Mouse (Mus musculus): ENCODE results near the gene Slpi.

Slpi gene

DNA sequence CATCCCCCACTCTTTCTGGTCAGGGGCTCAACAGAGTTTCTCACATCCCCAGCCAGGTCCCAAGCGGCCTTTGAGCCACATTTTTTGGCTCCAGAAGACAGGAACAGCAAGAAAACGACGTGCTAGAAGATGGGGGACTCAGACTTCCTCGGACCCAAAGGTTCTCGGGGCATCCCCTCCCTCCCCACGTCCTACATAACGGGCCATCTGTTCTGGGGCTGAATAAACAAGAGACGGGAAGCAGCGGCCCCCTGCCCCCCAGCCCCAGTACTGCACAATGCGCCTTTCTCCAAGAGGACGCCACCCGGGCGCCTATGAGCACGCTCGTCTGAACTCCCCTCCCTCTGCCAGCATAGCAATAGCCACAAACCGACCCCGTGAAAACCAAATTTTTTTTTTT lies at the start of gene Slpi:
TSS of gene Slpi (minus strand) at position 76 of the 400 bp plus-strand sequence.
- DNase-seq (ENCODE audit: extremely low spot score, low read depth, low spot score): no peak

GRCm38 (mm10) chr2:164438257-164438656 lies 49.4 kb upstream of the Slpi start:
- no peak for DNase-seq (ENCODE audit: extremely low spot score, low read depth, low spot score)

DNA sequence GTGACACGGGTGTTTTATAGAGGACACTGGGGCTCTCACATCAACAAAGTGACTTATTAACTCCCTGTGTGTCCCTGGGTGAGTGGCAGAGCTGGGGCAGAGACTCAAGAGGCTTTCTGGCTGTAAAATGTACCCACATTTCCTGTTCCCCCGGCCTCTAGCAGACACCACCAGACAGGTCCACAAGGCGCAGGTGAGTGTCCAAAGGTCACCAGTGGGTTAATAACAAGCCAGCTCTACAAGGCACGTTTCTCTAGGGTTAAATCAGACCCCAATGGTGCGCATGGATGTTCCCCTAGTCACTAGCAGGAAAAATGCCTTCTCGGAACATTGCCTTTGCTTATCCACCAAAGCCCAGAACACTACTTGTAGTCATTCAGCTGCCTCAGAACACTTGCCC lies 48.8 kb upstream of the Slpi start:
- DNase-seq (ENCODE audit: extremely low spot score, low read depth, low spot score): no peak

GRCm38 (mm10) chr2:164436961-164437360 lies 48.1 kb upstream of the Slpi start:
- no peak for DNase-seq (ENCODE audit: extremely low spot score, low read depth, low spot score)

DNA sequence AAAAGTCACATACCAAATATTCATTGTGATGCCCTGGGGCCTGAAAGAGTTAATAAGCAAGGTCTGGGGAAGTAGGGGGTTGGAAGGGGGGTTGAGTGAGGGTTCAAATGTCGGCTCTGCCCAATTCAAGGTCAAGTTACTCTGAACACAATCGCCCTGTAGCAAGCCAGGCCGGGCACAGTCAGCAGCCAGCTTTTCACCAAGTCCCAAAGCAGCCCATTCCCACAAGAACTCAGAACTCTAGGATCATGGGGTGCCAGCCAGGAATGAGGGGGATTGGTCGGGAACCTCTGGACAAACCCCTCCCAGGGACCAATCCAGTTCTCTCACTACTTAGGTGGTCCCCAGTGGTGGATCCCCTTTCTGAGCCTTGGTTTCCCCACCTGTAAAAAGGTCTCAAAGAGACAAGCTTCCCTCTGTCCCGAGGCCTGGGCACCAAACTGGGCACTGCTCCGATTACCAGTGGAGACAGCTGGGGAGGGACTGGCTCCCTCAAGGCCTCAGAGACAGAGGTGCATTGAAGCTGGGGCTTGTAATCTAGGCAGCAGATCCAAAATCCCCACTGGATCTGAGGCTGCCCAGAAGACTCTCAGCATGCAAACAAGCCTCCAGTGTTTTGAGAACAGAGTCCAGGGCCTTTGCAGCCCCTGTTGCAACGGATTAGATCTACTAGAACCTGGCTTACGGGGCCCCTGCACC lies 47.5 kb upstream of the Slpi start:
- no peak for DNase-seq (ENCODE audit: extremely low spot score, low read depth, low spot score)

GRCm38 (mm10) chr2:164435216-164436090 lies 46.6 kb upstream of the Slpi start:
- DNase-seq (ENCODE audit: extremely low spot score, low read depth, low spot score): no peak

- DNase-seq (ENCODE audit: extremely low spot score, low read depth, low spot score): no peak
Observed at GRCm38 (mm10) chr2:164434681-164435080, 45.8 kb upstream of the Slpi start.

DNA sequence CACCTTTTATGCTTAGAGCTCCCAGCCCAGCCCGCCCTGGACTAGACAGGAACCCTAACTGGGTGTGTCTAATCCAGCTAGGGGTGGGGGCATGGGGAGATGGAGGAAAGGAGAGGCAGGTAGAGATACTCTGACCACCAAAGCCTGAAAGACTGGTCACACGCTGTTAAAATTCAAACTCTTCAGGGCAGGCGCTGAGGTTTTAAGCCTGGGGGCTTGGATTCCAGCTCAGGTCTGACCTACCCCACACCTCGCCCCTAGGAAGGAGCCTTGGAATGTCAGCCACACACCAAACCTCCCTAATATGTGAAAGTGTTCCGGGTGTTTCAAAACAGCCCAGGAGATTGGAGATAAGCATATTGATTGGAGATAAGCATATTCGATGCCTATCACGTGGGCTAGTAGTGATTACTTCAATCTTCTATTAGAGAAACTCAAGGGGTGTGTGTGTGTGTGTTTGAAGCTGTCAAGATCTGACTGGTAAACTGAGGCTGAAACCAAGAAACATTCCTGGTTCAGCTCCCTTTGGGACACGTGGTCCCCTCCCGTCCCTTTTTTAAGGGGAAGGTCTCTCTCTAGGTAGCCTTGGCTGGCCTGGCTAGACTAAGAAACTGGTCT lies 44.5 kb upstream of the Slpi start:
- DNase-seq (ENCODE audit: extremely low spot score, low read depth, low spot score): no peak

- no peak for DNase-seq (ENCODE audit: extremely low spot score, low read depth, low spot score)
Observed at GRCm38 (mm10) chr2:164432541-164433191, 43.8 kb upstream of the Slpi start.

DNA sequence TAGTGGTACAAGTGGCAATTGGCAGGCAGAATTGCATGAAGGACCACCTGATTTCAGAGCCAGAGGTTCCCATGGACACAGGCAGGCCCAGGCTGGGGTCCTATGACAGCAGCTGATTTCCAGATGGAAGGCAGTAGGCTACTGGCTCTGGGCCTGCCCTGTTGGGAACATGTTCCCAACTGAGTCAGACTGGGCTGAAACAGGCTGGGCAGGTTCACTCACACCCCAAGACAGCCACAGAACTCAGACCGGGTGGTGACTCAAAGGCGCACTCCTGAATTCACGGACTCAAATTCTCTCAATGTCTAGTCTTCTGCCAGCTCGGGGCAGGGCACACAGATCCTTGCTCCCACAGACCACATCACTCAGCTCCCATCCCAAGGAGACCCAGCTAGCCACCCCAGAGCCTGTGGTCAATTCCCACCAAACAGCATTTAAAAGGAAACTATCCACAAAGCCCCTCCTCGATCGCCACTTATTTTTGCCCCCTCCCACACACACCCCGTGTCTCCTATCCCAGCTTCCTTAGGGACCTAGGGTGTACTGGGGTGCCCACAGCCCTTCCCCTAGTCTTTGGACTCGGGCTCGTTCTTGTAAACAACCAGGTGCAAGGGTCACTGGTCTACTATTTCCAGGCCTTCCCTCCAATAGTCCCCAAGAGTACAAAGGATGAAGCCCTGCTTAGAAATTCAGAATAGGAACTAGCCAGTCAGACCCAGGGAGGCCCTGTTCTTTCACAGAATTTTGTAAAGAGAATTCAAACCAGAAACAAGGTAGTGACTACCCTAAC lies 43.0 kb upstream of the Slpi start:
- DNase-seq (ENCODE audit: extremely low spot score, low read depth, low spot score): no peak

- DNase-seq (ENCODE audit: extremely low spot score, low read depth, low spot score): no peak
Observed at GRCm38 (mm10) chr2:164430697-164431096, 41.8 kb upstream of the Slpi start.

GRCm38 (mm10) chr2:164429881-164430615 lies 41.2 kb upstream of the Slpi start:
- DNase-seq (ENCODE audit: extremely low spot score, low read depth, low spot score): no peak

DNA sequence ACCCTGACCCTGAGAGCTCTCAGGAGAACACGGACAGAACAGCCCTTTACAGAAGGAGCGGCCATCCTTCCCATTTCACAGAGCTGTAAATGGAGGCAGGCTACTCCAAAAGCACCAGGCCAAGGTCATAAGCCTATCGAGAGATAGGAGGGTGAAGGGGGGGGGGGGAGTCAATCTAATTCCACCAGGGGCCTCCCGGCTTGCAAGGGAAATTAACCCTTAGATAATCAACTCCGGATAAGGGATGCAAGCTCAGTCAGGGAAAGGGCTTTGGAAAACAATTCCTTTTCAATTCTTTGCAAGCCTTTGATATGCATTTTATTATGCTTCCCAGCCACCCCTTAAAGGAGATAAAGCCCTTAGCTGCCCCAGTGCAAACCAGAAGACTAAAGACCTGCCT lies 39.6 kb upstream of the Slpi start:
- DNase-seq (ENCODE audit: extremely low spot score, low read depth, low spot score): no peak

DNA sequence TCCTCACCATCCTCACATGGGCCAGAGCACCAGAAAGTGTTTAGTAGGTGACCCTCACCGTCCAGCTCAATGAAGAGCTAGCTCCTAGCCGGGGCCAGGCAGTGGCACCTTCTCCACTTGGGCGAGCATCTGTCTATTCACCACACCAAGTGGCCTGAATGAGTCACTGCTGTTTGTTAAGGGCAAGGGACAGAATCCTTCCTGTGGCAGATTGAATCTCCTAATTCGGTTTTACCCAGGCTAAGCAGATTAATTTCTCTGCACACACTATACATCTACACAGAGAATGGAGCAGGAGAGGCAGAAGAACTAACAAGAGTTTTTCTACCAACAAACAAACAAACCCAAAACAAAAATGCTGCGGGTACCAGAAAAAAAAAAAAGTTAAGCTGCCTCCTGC lies 38.1 kb upstream of the Slpi start:
- no peak for DNase-seq (ENCODE audit: extremely low spot score, low read depth, low spot score)

- DNase-seq (ENCODE audit: extremely low spot score, low read depth, low spot score): no peak
Observed at GRCm38 (mm10) chr2:164426121-164426520, 37.2 kb upstream of the Slpi start.

- DNase-seq (ENCODE audit: extremely low spot score, low read depth, low spot score): no peak
Observed at GRCm38 (mm10) chr2:164425401-164425800, 36.5 kb upstream of the Slpi start.

DNA sequence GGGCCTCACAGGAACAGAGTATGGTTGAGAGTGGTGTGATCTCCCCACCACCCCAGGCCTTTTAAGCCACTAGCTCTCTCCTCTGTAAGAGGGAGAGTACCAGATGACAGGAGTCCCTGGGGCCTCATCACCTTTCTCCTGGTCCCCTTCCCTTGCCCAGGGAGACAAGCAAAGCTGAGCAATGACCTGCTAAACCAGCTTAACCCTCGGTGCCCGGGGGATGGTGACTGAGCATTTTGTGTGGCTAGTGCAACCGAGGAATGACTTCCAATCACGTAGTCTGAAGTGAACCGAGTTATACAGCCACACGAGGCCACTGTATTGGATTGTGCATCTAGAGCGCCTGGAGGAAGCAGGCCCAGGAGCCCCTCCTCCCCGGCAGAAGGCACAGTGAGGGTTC lies 35.5 kb upstream of the Slpi start:
- no peak for DNase-seq (ENCODE audit: extremely low spot score, low read depth, low spot score)

DNA sequence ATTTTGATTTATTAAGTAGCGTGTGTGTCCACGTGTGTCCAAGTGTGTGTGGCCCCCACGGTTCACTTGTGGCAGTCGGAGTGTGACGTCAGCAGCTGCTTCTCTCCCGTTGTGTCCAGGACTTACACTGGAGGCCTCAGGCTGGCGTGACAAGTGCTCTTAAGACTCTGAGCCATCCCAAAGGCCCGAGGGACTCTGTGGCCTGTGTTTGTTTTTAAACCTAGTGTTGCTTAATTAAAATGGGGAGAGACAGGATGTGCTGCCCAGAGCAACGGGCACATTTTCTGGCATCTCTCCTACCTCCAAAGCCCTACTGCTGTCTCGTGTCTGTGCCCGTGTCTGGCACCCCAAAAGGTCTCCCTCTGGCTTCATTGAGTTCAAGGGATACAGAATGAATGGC lies 34.6 kb upstream of the Slpi start:
- DNase-seq (ENCODE audit: extremely low spot score, low read depth, low spot score): no peak

GRCm38 (mm10) chr2:164422675-164423393 lies 33.9 kb upstream of the Slpi start:
- no peak for DNase-seq (ENCODE audit: extremely low spot score, low read depth, low spot score)
